Mouse (Mus musculus): ENCODE results near the gene Dpp10. TPM values are rescaled to one million over a fixed set of nuclear protein-coding genes. Genes with fewer than 3 reads are reported as not detected.
A peak's percentile ranks its signal among the peaks of the same experiment; 100 is the strongest.

Dpp10 gene
- polyA plus RNA-seq, 1 experiment from 2014 or later: not detected

DNA sequence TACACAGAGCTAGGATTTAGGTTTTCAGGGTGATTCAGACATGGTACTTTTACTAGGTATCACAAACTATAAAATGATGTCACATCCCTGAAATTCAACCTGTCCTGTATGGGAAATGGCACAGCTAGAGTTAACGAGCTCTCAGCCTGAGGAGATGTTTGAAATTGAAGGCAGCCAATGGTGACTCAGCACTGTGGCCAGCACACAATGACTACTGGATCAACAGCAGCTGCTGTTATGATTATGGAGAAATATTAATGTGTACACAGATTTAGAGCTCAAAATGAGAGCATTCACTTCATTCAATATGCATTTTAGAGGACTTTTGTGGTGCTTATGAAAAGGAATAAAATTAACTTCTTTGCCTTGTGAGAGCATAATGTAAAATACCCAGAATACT, 66.8 kb downstream of the Dpp10 start:
- H3K9me3 ChIP-seq (ENCODE audit: low read length): no peaks in the 10 kb centered on the region
- TF ChIP-seq EP300 (IDR thresholded peaks at IDR 0.05; ENCODE audit: low read depth) (no peak), CTCF (IDR thresholded peaks at IDR 0.05; ENCODE audit: low read depth) (no peak)
- DNase-seq: no peak
- WGBS (ENCODE audit: insufficient replicate concordance): 32% methylated on average over 1 of the region's 1 CpGs
- H3K27me3 ChIP-seq (ENCODE audit: insufficient read depth, low read length): no peaks in the 10 kb centered on the region
- no peak overlapping the region for H3K4me2 ChIP-seq (ENCODE audit: low read depth, low read length)
- no peaks in the 10 kb centered on the region for H3K36me3 ChIP-seq (replicated peaks; ENCODE audit: insufficient read depth, low read length)
- H3K9ac ChIP-seq (replicated peaks): no peak overlapping the region
- no peak overlapping the region for H3K4me3 ChIP-seq (ENCODE audit: low read depth, low read length)
- no peak for ATAC-seq
- H3K4me1 ChIP-seq (ENCODE audit: insufficient read depth): no peaks in the 10 kb centered on the region
- H3K27ac ChIP-seq (ENCODE audit: low read depth): no peak overlapping the region

DNA sequence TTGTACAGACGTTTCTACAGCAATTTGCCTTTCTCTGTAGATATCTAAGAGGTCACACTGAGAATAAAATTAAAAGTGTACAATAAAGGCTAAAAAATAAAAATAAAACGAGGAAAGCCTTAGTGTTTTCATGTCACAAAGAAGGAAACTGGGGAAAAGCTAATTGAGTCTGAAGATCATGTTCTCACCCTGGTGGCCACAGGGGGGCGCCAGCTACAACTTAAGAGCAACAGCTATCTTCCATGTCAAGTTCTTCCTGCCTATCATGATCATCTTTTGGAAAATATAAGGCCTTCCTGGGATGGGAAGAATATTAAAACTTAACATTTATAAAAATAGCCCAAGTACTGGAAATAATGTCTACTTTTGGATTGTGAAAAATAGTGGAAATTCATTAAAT, 70.7 kb downstream of the Dpp10 start:
- peak; percentile 13 for DNase-seq
- 23% methylated on average over 3 of the region's 3 CpGs for WGBS (ENCODE audit: insufficient replicate concordance)
- H3K4me3 ChIP-seq (ENCODE audit: low read depth, low read length): no peak overlapping the region

DNA sequence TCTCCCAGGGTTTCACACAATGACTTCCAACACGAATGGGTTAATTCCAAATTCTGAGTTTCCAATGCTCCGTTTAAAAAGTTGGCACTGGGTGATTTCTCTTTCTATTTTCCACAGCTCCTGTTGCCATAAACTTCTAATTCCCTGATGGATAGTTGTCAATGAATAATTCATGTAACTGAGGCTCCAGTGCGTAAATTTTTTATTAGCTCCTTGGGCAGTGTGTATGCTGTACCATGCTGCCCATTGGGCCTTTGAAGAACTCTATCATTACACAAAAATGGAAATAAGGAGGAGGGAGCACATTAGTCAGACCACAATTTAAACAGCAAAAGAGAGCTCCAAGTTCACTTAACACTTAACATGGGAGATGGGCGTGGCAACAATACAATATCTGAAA, 99.2 kb downstream of the Dpp10 start:
- no peak overlapping the region for H3K27ac ChIP-seq (ENCODE audit: low read depth)
- no peak for DNase-seq
- 72% methylated on average over 4 of the region's 4 CpGs for WGBS (ENCODE audit: insufficient replicate concordance)
- H3K27me3 ChIP-seq (ENCODE audit: insufficient read depth, low read length): no peaks in the 10 kb centered on the region
- no peaks in the 10 kb centered on the region for H3K9me3 ChIP-seq (ENCODE audit: low read length)
- no peaks in the 10 kb centered on the region for H3K36me3 ChIP-seq (replicated peaks; ENCODE audit: insufficient read depth, low read length)
- no peak overlapping the region for H3K4me3 ChIP-seq (ENCODE audit: low read depth, low read length)
- no peak for ATAC-seq
- no peak overlapping the region for H3K9ac ChIP-seq (replicated peaks)
- H3K4me1 ChIP-seq (ENCODE audit: insufficient read depth): no peaks in the 10 kb centered on the region
- no peak overlapping the region for H3K4me2 ChIP-seq (ENCODE audit: low read depth, low read length)
- TF ChIP-seq CTCF (IDR thresholded peaks at IDR 0.05; ENCODE audit: low read depth) (no peak), EP300 (IDR thresholded peaks at IDR 0.05; ENCODE audit: low read depth) (no peak)

More for the DNA sequence above, 70.7 kb downstream of the Dpp10 start:
- no peak overlapping the region for H3K4me2 ChIP-seq (ENCODE audit: low read depth, low read length)
- peak; percentile 34 for TF ChIP-seq CTCF (IDR thresholded peaks at IDR 0.05; ENCODE audit: low read depth)
- TF ChIP-seq EP300 (IDR thresholded peaks at IDR 0.05; ENCODE audit: low read depth): no peak
- no peak for ATAC-seq
- no peak overlapping the region for H3K27ac ChIP-seq (ENCODE audit: low read depth)
- H3K36me3 ChIP-seq (replicated peaks; ENCODE audit: insufficient read depth, low read length): no peaks in the 10 kb centered on the region
- no peaks in the 10 kb centered on the region for H3K27me3 ChIP-seq (ENCODE audit: insufficient read depth, low read length)
- no peaks in the 10 kb centered on the region for H3K9me3 ChIP-seq (ENCODE audit: low read length)
- no peaks in the 10 kb centered on the region for H3K4me1 ChIP-seq (ENCODE audit: insufficient read depth)
- no peak overlapping the region for H3K9ac ChIP-seq (replicated peaks)

DNA sequence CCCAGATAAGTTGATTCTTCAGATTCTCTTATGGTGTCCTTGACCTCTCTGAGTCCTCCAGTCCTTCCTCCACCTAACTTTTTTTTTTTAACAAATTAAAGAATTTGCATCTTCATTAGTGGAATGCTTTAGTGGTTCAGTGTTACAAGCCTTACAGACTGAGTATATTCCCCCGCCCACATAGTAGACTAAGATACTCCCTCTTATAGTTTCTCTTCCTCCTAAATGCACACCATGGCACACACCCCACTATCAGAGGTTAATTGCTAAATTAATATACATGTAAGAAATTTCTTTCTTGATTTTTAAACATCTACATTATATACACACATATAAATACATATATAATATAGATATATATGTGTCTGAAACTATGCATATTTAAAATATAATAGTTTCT, 104.5 kb downstream of the Dpp10 start:
- H3K27me3 ChIP-seq (ENCODE audit: insufficient read depth, low read length): no peaks in the 10 kb centered on the region
- H3K9me3 ChIP-seq (ENCODE audit: low read length): no peaks in the 10 kb centered on the region
- no peaks in the 10 kb centered on the region for H3K4me1 ChIP-seq (ENCODE audit: insufficient read depth)
- 86% methylated on average over 1 of the region's 1 CpGs for WGBS (ENCODE audit: insufficient replicate concordance)
- DNase-seq (no peak), ATAC-seq (no peak)
- no peak overlapping the region for H3K27ac ChIP-seq (ENCODE audit: low read depth)
- no peak for TF ChIP-seq CTCF (IDR thresholded peaks at IDR 0.05; ENCODE audit: low read depth)
- TF ChIP-seq EP300 (IDR thresholded peaks at IDR 0.05; ENCODE audit: low read depth): no peak
- H3K4me2 ChIP-seq (ENCODE audit: low read depth, low read length): no peak overlapping the region
- no peak overlapping the region for H3K9ac ChIP-seq (replicated peaks)
- no peaks in the 10 kb centered on the region for H3K36me3 ChIP-seq (replicated peaks; ENCODE audit: insufficient read depth, low read length)
- H3K4me3 ChIP-seq (ENCODE audit: low read depth, low read length): no peak overlapping the region

DNA sequence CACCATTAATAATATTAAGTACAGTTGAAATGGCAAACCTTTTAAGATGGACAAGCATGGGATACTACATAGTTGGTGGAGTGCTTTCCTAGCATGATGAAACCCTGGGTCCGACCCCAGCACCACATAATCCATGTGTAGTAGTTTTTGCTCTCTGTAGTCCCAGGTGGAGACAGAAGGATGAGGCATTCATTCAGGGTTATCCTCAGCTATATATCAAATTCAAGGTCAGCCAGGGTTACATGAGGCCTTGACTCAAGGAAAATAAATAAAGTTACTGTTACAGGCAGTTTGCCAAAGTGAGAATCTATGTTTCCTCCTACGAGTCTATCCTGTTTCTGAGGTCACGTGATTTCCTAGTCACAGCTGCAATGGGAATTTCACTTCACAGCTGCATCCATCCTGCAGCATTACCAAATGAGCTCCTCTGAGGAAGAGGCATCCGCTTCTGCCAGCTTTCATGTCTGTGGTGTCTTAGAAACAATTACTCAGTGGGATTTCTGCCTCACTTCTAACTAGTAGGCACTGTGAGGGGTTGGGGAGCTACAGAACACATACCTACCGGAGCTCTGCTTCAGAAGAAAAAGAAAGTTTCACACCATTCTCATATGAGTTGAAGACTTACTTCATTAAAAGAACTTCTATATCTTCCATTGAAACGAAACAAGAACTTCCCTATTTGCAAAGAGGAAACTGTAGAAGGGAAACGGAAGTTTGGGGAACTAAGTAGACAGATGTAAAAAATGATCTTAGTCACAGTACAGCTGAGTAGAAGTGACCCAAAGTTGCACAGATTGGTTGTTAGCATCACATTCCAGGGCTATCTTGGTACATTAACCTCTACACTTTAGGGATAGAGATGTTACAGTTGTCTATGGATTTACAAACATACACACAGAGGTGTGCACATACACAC, 111.3 kb downstream of the Dpp10 start:
- no peak for DNase-seq

DNA sequence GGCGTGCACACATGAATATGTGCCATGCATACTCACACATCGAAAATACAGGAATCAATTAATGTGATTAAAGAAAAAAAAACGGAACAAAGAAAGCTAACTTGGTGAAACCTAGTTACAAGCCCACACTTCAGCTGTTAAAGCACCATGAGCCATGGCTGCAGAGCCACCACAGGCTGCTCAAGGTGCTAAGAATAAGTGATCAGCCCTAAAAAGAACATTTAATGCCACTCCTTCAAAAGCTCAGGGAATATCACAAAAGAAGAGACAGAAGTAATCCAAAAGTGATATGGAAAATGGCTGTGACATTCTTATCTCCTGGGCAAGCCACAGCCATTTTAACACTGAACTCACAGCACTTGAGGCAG, 117.4 kb downstream of the Dpp10 start:
- Histone ChIP-seq H3K4me1 (ENCODE audit: insufficient read depth) (no peaks in the 10 kb centered on the region), H3K36me3 (replicated peaks; ENCODE audit: insufficient read depth, low read length) (no peaks in the 10 kb centered on the region), H3K4me2 (ENCODE audit: low read depth, low read length) (no peak overlapping the region), H3K9me3 (ENCODE audit: low read length) (no peaks in the 10 kb centered on the region), H3K9ac (replicated peaks) (no peak overlapping the region), H3K4me3 (ENCODE audit: low read depth, low read length) (no peak overlapping the region), H3K27me3 (ENCODE audit: insufficient read depth, low read length) (no peaks in the 10 kb centered on the region), H3K27ac (ENCODE audit: low read depth) (no peak overlapping the region)
- TF ChIP-seq CTCF (IDR thresholded peaks at IDR 0.05; ENCODE audit: low read depth): no peak
- no peak for TF ChIP-seq EP300 (IDR thresholded peaks at IDR 0.05; ENCODE audit: low read depth)
- DNase-seq (no peak), ATAC-seq (no peak)
- 56% methylated on average over 3 of the region's 3 CpGs for WGBS (ENCODE audit: insufficient replicate concordance)

More for the DNA sequence above, 111.3 kb downstream of the Dpp10 start:
- Histone ChIP-seq H3K4me2 (ENCODE audit: low read depth, low read length) (no peak overlapping the region), H3K27me3 (ENCODE audit: insufficient read depth, low read length) (no peaks in the 10 kb centered on the region), H3K9ac (replicated peaks) (no peak overlapping the region), H3K36me3 (replicated peaks; ENCODE audit: insufficient read depth, low read length) (no peaks in the 10 kb centered on the region), H3K4me1 (ENCODE audit: insufficient read depth) (no peaks in the 10 kb centered on the region), H3K27ac (ENCODE audit: low read depth) (no peak overlapping the region), H3K4me3 (ENCODE audit: low read depth, low read length) (no peak overlapping the region), H3K9me3 (ENCODE audit: low read length) (no peaks in the 10 kb centered on the region)
- no peak for TF ChIP-seq EP300 (IDR thresholded peaks at IDR 0.05; ENCODE audit: low read depth)
- TF ChIP-seq CTCF (IDR thresholded peaks at IDR 0.05; ENCODE audit: low read depth): no peak
- 38% methylated on average over 7 of the region's 7 CpGs for WGBS (ENCODE audit: insufficient replicate concordance)
- peak; percentile 33; the same call in 1 of the 2 replicates for ATAC-seq
